Mouse (Mus musculus): ENCODE measurements around the gene Tmsb15l. TPM values are rescaled to one million over a fixed set of nuclear protein-coding genes. Genes with fewer than 3 reads are reported as not detected.

Gene Tmsb15l
- polyA plus RNA-seq, 1 experiment from 2014 or later, result 0.77 TPM

- Histone ChIP-seq H3K9me3 (replicated peaks; ENCODE audit: control insufficient read depth, low read length) (no peaks in the 10 kb centered on the region; the same call in 1 of the 2 replicates), H3K36me3 (ENCODE audit: control insufficient read depth, insufficient read depth) (no peaks in the 10 kb centered on the region), H3K4me1 (ENCODE audit: control insufficient read depth, low read depth, low read length) (no peaks in the 10 kb centered on the region), H3K27me3 (ENCODE audit: control insufficient read depth, insufficient read depth, low read depth, low read length) (no peaks in the 10 kb centered on the region), H3K9ac (ENCODE audit: low read depth, low read length) (no peak overlapping the region), H3K4me2 (ENCODE audit: low read depth, low read length) (no peak overlapping the region), H3K27ac (ENCODE audit: low read length) (no peak overlapping the region), H3K4me3 (ENCODE audit: low read depth, low read length) (no peak overlapping the region)
- ATAC-seq (ENCODE audit: low read depth), result no peak
These were observed 50.8 kb downstream of the Tmsb15l start for GRCm38 (mm10) chrX:136925863-136926262.

Other genes starting within 250 kb of the Tmsb15l start
- gene Morf4l2, start 233.2 kb downstream of the Tmsb15l start, polyA plus RNA-seq (2015; fragmentation: Nextera tagmentation; extraction: Ambion mirVana), result 170 and 174 TPM in 2 replicates
- not detected in 2 replicates for gene Glra4, start 196.7 kb downstream of the Tmsb15l start, polyA plus RNA-seq (2015; fragmentation: Nextera tagmentation; extraction: Ambion mirVana)
- gene Plp1, start 154.2 kb downstream of the Tmsb15l start, polyA plus RNA-seq (2015; fragmentation: Nextera tagmentation; extraction: Ambion mirVana), result 0.22 and 0.34 TPM in 2 replicates
- gene Rab9b, start 108.1 kb downstream of the Tmsb15l start, polyA plus RNA-seq (2015; fragmentation: Nextera tagmentation; extraction: Ambion mirVana), result not detected in 2 replicates
- not detected in 2 replicates for gene H2bfm, start 49.5 kb downstream of the Tmsb15l start, polyA plus RNA-seq (2015; fragmentation: Nextera tagmentation; extraction: Ambion mirVana)
- 7.2 and 7.7 TPM in 2 replicates for gene Tmsb15b2, start 1.4 kb downstream of the Tmsb15l start, polyA plus RNA-seq (2015; fragmentation: Nextera tagmentation; extraction: Ambion mirVana)
- gene Tmsb15b1, start within 50 bp of the Tmsb15l start, polyA plus RNA-seq (2015; fragmentation: Nextera tagmentation; extraction: Ambion mirVana), result 5.5 and 5.7 TPM in 2 replicates
- gene Zcchc18, start 16.3 kb upstream of the Tmsb15l start, polyA plus RNA-seq (2015; fragmentation: Nextera tagmentation; extraction: Ambion mirVana), result 0.07 and 0.19 TPM in 2 replicates
- 2.1 and 2.2 TPM in 2 replicates for gene Slc25a53, start 61.4 kb upstream of the Tmsb15l start, polyA plus RNA-seq (2015; fragmentation: Nextera tagmentation; extraction: Ambion mirVana)
- gene Fam199x, start 72.7 kb upstream of the Tmsb15l start, polyA plus RNA-seq (2015; fragmentation: Nextera tagmentation; extraction: Ambion mirVana), result 0.90 TPM in 2 replicates
- gene Esx1, start 145.2 kb upstream of the Tmsb15l start, polyA plus RNA-seq (2015; fragmentation: Nextera tagmentation; extraction: Ambion mirVana), result not detected in 2 replicates

Data from liver, embryonic 16.5 days (tissue).